Mouse (Mus musculus) thymus, adult 18-20 months (tissue): ENCODE data around the gene Pccb.

Experiments used
- DNase-seq, 2 experiments: peaks; one replicate each; pipeline ENCODE4 v3.0.0; 2022; ENCODE audit warnings: mixed read lengths in 2 of 2

Gene Pccb

GRCm38 (mm10) chr9:101042249-101042648 lies 7.6 kb upstream of the Pccb start:
- DNase-seq = no peak

- DNase-seq = no peak
Observed at GRCm38 (mm10) chr9:101041508-101041907, 6.8 kb upstream of the Pccb start.

- DNase-seq = no peak
Observed at GRCm38 (mm10) chr9:101038634-101039033, 3.9 kb upstream of the Pccb start.

- DNase-seq = no peak
Observed at GRCm38 (mm10) chr9:101037396-101037795, 2.7 kb upstream of the Pccb start.

- DNase-seq = no peak
Observed at GRCm38 (mm10) chr9:101036876-101037275, 2.2 kb upstream of the Pccb start.

GRCm38 (mm10) chr9:101035836-101036596 lies 1.3 kb upstream of the Pccb start:
- DNase-seq = no peak

GRCm38 (mm10) chr9:101033761-101034447 lies 794 bp downstream of the Pccb start:
- no peak for DNase-seq

- no peak for DNase-seq
Observed at GRCm38 (mm10) chr9:101018768-101019167, 15.9 kb downstream of the Pccb start.

- no peak for DNase-seq
Observed at GRCm38 (mm10) chr9:101017734-101018516, 16.8 kb downstream of the Pccb start.

GRCm38 (mm10) chr9:101015324-101015723 lies 19.4 kb downstream of the Pccb start:
- DNase-seq = no peak

- DNase-seq = no peak
Observed at GRCm38 (mm10) chr9:101012433-101012832, 22.3 kb downstream of the Pccb start.

- DNase-seq = no peak
Observed at GRCm38 (mm10) chr9:101005866-101006265, 28.8 kb downstream of the Pccb start.

- DNase-seq = no peak
Observed at GRCm38 (mm10) chr9:101003302-101003701, 31.4 kb downstream of the Pccb start.

GRCm38 (mm10) chr9:101002841-101003240 lies 31.9 kb downstream of the Pccb start:
- no peak for DNase-seq

- DNase-seq = no peak
Observed at GRCm38 (mm10) chr9:101002053-101002452, 32.6 kb downstream of the Pccb start.

GRCm38 (mm10) chr9:100997138-100997537 lies 37.6 kb downstream of the Pccb start:
- DNase-seq = no peak

- DNase-seq = no peak
Observed at GRCm38 (mm10) chr9:100993937-100994336, 40.8 kb downstream of the Pccb start.

- DNase-seq = no peak
Observed at GRCm38 (mm10) chr9:100992191-100992590, 42.5 kb downstream of the Pccb start.

GRCm38 (mm10) chr9:100991321-100991720 lies 43.4 kb downstream of the Pccb start:
- no peak for DNase-seq

- DNase-seq = no peak
Observed at GRCm38 (mm10) chr9:100990609-100991008, 44.1 kb downstream of the Pccb start.

GRCm38 (mm10) chr9:100987850-100988249 lies 46.8 kb downstream of the Pccb start:
- no peak for DNase-seq

- DNase-seq = no peak
Observed at GRCm38 (mm10) chr9:100987006-100987405, 47.7 kb downstream of the Pccb start.
